Mouse (Mus musculus) embryonic facial prominence, embryonic 14.5 days (tissue): ENCODE measurements around the gene Olfr979. TPM values are rescaled to one million over a fixed set of nuclear protein-coding genes. Genes with fewer than 3 reads are reported as not detected.
"Not testable (repeated sequence)": the region's sequence is repeated elsewhere in the genome, so short reads cannot be mapped to it uniquely, and the experiment has no call there.

ENCODE experiments used
- ATAC-seq: fragments of 200-750 bp; cut with Nextera tagmentation; 2 replicates; pipeline ENCODE4 v1.8.0; 2017; ENCODE audit warnings: low read depth, moderate number of reproducible peaks, moderate TSS enrichment
- DNase-seq: peaks from one replicate; pipeline ENCODE4 v3.0.0-alpha.2; 2015; ENCODE audit warnings: low spot score
- H3K27ac ChIP-seq: fragments of 300-500 bp; sonication (generic); replicated peaks from 2 replicates; pipeline ENCODE4 v1.5.1; 2014; ENCODE audit warnings: low read depth, mild to moderate bottlenecking, low read length, moderate library complexity
- H3K27me3 ChIP-seq: fragments of 300-500 bp; sonication (generic); replicated peaks from 2 replicates; pipeline ENCODE4 v1.6.1; 2014; ENCODE audit warnings: low read length; ENCODE audit not compliant: control insufficient read depth, insufficient read depth
- H3K36me3 ChIP-seq: fragments of 300-500 bp; sonication (generic); 2 replicates; pipeline ENCODE4 v1.6.1; 2014; ENCODE audit warnings: low read length, mixed read lengths; ENCODE audit not compliant: control insufficient read depth, insufficient read depth
- H3K4me1 ChIP-seq: fragments of 300-500 bp; sonication (generic); 2 replicates; pipeline ENCODE4 v1.6.1; 2014; ENCODE audit warnings: antibody characterized with exemption, low read length; ENCODE audit not compliant: control insufficient read depth, insufficient read depth
- H3K4me2 ChIP-seq: fragments of 300-500 bp; sonication (generic); 2 replicates; pipeline ENCODE4 v1.6.1; 2014; ENCODE audit warnings: low read depth, mild to moderate bottlenecking, low read length, moderate library complexity, mixed read lengths
- H3K4me3 ChIP-seq: fragments of 300-500 bp; sonication (generic); 2 replicates; pipeline ENCODE4 v1.5.1; 2014; ENCODE audit warnings: low read depth, mild to moderate bottlenecking, low read length
- H3K9ac ChIP-seq: fragments of 300-500 bp; sonication (generic); 2 replicates; pipeline ENCODE4 v1.6.1; 2014; ENCODE audit warnings: low read depth, mild to moderate bottlenecking, low read length, moderate library complexity, mixed read lengths
- H3K9me3 ChIP-seq: fragments of 300-500 bp; sonication (generic); 2 replicates; pipeline ENCODE4 v1.6.1; 2016; ENCODE audit warnings: low read length; ENCODE audit not compliant: control insufficient read depth
- WGBS: fragments of 180-500 bp; shearing (Covaris S2); extraction: QIAGEN DNeasy Blood & Tissue Kit; methylation state at CpG from one replicate; pipeline ENCODE4 v1.1.7; 2014; 5-methylcytosine and 5-hydroxymethylcytosine counted together
- polyA plus RNA-seq: library from polyadenylated mRNA; unstranded; fragments of >200 nt; fragmentation: Nextera tagmentation; extraction: Ambion mirVana; gene quantifications from 2 replicates; pipeline ENCODE4 v1.2.1, GENCODE M21; 2014

Olfr979 gene
- polyA plus RNA-seq = not detected in 2 replicates

DNA sequence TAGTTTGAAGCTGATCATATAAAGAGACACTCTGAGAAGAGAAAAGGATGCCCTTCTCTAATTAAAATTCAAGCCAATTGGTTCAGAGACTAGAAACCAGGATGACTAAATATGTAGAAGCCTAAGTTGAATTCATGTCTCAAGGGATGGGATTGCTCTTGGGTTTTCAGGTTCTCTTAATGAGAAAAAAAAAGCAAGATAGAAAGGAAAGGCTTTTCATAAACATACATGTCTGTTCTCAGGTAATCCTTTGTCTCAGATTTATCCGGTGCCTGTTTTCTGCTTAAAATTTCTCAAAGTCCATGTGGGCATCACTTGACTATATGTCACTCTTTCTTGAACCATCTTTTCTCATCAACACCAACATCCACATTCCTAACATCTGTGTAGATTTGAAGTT is at the start of gene Olfr979:
TSS of gene Olfr979 (minus strand) at position 101 of the 400 bp plus-strand sequence.
- no peaks in the 10 kb centered on the region for H3K9me3 ChIP-seq
- DNase-seq (no peak), ATAC-seq (no peak)
- no peaks in the 10 kb centered on the region for H3K4me1 ChIP-seq
- no peak within 1 kb of the TSS for H3K9ac ChIP-seq
- no peaks in the 10 kb centered on the region for H3K27me3 ChIP-seq
- H3K4me2 ChIP-seq = no peak within 1 kb of the TSS
- no peaks in the 10 kb centered on the region for H3K36me3 ChIP-seq
- H3K4me3 ChIP-seq = no peak within 1 kb of the TSS
- H3K27ac ChIP-seq = no peak within 1 kb of the TSS
- 80% methylated on average over 1 of the region's 1 CpGs for WGBS

DNA sequence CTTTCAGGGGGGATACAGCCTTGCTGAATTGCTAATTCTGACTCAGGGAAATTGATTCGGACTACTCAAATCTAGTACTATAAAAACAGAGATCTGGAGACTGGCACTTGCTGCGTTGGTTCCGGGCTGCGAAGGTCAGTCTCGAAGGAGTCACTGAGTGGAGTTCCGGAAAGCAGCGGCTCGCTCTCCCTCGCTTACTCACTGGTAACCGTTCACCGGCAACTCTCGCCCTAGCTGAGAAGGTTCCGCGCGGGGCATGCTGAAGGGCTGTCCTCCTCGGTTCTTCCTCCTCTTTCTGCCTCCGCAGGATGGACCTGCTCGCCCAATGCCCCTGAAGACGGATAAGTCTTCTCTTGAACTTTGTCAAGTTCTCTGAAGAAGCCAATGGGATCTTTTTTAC is 46.9 kb upstream of the Olfr979 start:
- H3K27me3 ChIP-seq = no peaks in the 10 kb centered on the region
- 91% methylated on average over 19 of the region's 19 CpGs for WGBS
- H3K9ac ChIP-seq = no peak overlapping the region
- no peaks in the 10 kb centered on the region for H3K9me3 ChIP-seq
- H3K4me2 ChIP-seq = no peak overlapping the region
- no peak overlapping the region for H3K27ac ChIP-seq
- no peaks in the 10 kb centered on the region for H3K36me3 ChIP-seq
- H3K4me1 ChIP-seq = no peaks in the 10 kb centered on the region
- no peak for ATAC-seq
- H3K4me3 ChIP-seq = no peak overlapping the region
- DNase-seq = no peak

DNA sequence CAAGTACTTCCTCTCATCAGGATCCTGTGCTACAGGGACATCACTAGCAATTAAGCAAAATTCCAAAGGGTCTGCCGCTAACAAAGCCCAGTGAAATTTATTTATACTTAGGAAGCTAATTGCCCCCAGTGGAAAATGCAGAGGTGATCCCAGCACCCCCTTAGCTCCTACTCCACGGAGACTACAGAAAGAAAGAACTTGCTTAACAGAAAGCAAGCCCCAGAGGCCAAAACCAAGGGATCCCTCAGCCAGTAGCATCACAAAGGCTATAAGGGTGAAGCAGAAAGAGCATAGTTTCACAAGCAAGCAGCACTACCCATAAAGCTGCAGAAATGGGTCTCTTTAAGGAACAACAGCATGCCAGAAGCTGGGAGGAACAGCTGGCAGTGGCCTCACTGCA is 17.9 kb upstream of the Olfr979 start, which contains the start of gene Olfr981:
TSS of gene Olfr981 (plus strand) at position 301 of the 400 bp plus-strand sequence.
- Histone ChIP-seq H3K27ac (no peak within 1 kb of the TSS), H3K9me3 (no peaks in the 10 kb centered on the region), H3K36me3 (no peaks in the 10 kb centered on the region), H3K9ac (no peak within 1 kb of the TSS), H3K4me1 (no peaks in the 10 kb centered on the region), H3K4me3 (no peak within 1 kb of the TSS), H3K4me2 (no peak within 1 kb of the TSS), H3K27me3 (no peaks in the 10 kb centered on the region)
- ATAC-seq (no peak), DNase-seq (no peak)
- 67% methylated on average over 2 of the region's 2 CpGs for WGBS

DNA sequence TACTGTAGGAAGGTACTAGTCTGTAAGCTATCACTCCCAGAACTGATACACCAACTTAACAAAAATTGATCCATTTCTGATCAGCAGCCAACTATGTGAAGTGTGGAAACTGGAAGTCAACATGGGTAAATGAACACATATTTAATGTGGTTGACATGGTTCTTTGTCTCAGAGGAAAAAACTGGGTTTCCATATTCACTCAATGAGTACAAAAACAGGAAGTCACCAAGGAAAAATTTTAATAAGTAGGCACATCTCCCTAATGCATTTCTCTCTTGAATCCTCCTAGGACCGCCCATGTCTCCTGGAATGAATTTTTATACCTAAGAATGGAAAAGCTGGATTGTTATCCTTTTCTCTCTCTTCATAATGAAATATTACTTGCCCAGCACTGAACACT is 6.2 kb upstream of the Olfr979 start, which contains the start of gene Olfr980:
TSS of gene Olfr980 (minus strand) at position 101 of the 400 bp plus-strand sequence.
- no peaks in the 10 kb centered on the region for H3K4me1 ChIP-seq
- no peak within 1 kb of the TSS for H3K4me3 ChIP-seq
- H3K27ac ChIP-seq = no peak within 1 kb of the TSS
- H3K9me3 ChIP-seq = no peaks in the 10 kb centered on the region
- no peak within 1 kb of the TSS for H3K9ac ChIP-seq
- no peaks in the 10 kb centered on the region for H3K27me3 ChIP-seq
- DNase-seq (no peak), ATAC-seq (no peak)
- 90% methylated on average over 1 of the region's 1 CpGs for WGBS
- no peak within 1 kb of the TSS for H3K4me2 ChIP-seq
- no peaks in the 10 kb centered on the region for H3K36me3 ChIP-seq

DNA sequence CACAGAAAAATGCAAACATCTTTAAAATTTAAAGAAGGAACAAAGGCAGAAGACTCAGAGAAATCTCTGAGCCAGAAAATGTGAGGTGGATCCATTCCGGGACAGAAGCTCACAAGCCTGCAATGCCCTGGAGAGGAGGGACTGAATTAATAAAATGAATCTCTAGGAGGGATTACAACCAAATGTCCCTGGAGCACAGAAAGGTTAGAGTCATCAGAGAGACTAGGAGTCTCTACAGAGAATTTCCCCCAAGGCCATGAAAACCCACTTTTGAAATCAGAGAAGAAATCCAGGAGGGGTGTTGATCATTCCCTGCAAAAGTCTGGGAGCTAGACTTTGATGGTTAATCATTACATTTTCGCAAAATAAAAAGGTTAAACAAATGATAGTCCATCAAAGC is 11.5 kb downstream of the Olfr979 start, which contains the start of gene Olfr978:
TSS of gene Olfr978 (plus strand) at position 301 of the 400 bp plus-strand sequence.
- H3K27ac ChIP-seq = no peak within 1 kb of the TSS
- no peaks in the 10 kb centered on the region for H3K36me3 ChIP-seq
- H3K4me1 ChIP-seq = no peaks in the 10 kb centered on the region
- no peak within 1 kb of the TSS for H3K4me3 ChIP-seq
- no peak within 1 kb of the TSS for H3K9ac ChIP-seq
- H3K27me3 ChIP-seq = no peaks in the 10 kb centered on the region
- ATAC-seq (no peak), DNase-seq (no peak)
- H3K9me3 ChIP-seq = no peaks in the 10 kb centered on the region
- no peak within 1 kb of the TSS for H3K4me2 ChIP-seq
- 64% methylated on average over 2 of the region's 2 CpGs for WGBS

DNA sequence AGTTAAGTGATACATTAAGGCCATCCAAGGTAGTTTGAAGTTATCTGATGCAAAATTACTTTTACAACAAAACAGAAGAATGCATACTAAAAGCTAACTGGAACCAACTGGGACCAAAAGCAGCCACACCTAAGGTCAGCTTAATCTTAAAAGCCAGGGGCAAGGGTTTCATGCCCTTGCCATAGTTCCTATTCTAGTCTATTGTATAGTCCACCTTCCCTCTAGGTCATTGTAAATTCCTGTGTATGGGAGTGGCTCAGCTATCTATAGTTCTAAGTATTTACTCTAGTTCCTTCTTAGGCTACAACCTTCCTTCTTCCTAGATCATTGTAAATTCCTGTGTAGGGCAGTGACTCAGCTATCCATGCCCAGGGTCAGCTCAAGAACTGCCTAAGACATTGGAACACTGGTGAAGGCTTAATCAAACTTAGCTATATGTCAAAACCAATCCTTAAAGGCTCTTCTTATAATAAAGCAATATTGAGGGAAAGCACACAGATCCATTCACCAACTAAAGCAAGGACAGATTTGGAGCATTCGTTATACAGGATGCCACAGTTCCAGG is 26.6 kb downstream of the Olfr979 start:
- WGBS = 67% methylated on average over 1 of the region's 1 CpGs
- H3K36me3 ChIP-seq, H3K4me3 ChIP-seq, H3K4me1 ChIP-seq, H3K9me3 ChIP-seq, H3K4me2 ChIP-seq, H3K9ac ChIP-seq, H3K27ac ChIP-seq, H3K27me3 ChIP-seq, DNase-seq, ATAC-seq: not testable (repeated sequence)

DNA sequence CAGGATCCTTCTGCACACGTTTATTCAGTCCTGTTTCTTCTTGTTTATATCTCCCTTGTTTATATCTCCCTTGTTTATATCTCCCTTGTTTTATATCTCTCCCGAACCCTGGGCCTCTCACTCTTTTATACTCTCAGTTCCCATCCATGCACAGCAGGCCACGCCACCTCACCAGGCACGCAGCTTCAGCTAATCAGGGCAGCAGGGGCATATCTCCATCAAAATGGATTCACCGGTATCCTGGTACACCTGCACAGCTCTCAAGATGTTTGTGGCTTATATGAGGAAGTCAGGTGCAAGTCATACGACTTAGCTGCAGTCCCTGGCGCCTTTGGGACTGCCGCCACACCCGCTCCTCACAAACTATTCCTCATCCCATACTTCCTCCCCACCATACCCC is 42.2 kb downstream of the Olfr979 start, which contains the start of gene Olfr976:
TSS of gene Olfr976 (minus strand) at position 101 of the 400 bp plus-strand sequence.
- H3K36me3 ChIP-seq, H3K27ac ChIP-seq, H3K4me1 ChIP-seq, H3K4me3 ChIP-seq, DNase-seq, H3K27me3 ChIP-seq, H3K4me2 ChIP-seq, H3K9me3 ChIP-seq, H3K9ac ChIP-seq, ATAC-seq: not testable (repeated sequence)
- whole genome bisulfite sequencing = 87% methylated on average over 5 of the region's 9 CpGs

DNA sequence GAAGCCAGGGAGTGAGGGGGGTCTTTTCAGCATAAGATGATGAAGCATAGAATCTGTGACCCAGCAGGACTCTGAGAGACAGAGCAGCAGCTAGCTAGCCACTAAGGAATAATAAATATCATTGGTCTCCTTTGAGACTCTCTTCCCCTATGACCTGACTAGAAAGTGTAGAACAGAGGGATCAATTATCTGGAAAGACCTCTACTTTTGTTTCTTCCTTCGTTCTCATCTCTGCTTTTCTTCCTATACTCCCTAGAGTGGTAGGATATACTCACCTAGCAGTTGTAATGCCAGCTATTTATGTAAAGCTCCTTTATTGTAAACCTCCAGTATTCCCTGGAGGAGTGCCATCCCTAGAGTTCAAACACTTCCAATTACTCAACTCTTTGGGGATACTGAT is 51.3 kb downstream of the Olfr979 start, which contains the start of gene Olfr975:
TSS of gene Olfr975 (minus strand) at position 101 of the 400 bp plus-strand sequence.
- H3K36me3 ChIP-seq = no peaks in the 10 kb centered on the region
- no peak within 1 kb of the TSS for H3K4me2 ChIP-seq
- ATAC-seq (no peak), DNase-seq (no peak)
- no peaks in the 10 kb centered on the region for H3K27me3 ChIP-seq
- no peak within 1 kb of the TSS for H3K9ac ChIP-seq
- no peak within 1 kb of the TSS for H3K27ac ChIP-seq
- H3K4me3 ChIP-seq = no peak within 1 kb of the TSS
- WGBS = 58% methylated on average over 1 of the region's 1 CpGs
- H3K9me3 ChIP-seq = no peaks in the 10 kb centered on the region
- no peaks in the 10 kb centered on the region for H3K4me1 ChIP-seq
